Mouse (Mus musculus): ENCODE measurements at regions not wholly inside any gene's neighbourhood (a gene's known extent, or its start where the extent isn't known, plus 50 kb on each side); places are given as distances from the start of the nearest gene placed in this dataset.

Small RNA genes in the stretch of these regions (microRNA-seq; reads per million reads assigned to microRNA genes)
- 0 reads per million in 2 experiments for gene Mir6378
